Mouse (Mus musculus): ENCODE measurements at regions not wholly inside any gene's neighbourhood (a gene's known extent, or its start where the extent isn't known, plus 50 kb on each side); places are given as distances from the start of the nearest gene placed in this dataset.

DNA sequence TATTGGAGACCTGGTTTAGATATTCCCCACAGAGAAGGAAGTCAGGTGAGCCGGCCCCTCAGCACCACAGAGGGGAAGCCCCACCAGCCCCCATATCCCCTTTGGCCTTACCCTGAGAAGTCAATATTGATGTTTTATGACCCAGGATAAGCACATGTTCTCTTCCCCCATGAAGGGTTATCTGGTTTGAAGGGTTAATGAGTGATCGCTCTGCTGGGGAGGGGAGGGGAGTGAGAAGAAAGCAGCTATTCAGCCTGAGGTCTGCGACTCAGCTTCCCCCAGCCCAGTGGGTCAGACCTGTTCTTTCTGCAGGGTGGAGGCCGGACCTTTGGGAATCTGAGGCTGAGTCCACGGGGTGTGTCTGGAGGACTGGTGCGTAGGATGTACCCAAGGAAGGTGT lies 152.4 kb upstream of the Haao start:
- TF ChIP-seq POLR2A (IDR thresholded peaks at IDR 0.05; ENCODE audit: low read depth, low read length) (no peak), CTCF (IDR thresholded peaks at IDR 0.05; ENCODE audit: borderline replicate concordance, insufficient read depth, low read length) (no peak)

Data from embryonic fibroblast, embryonic 13.5 days (primary cell).